Mouse (Mus musculus) hematopoietic stem cell, adult 5-6 weeks (primary cell): Measurements from ENCODE around the gene Gsdme. TPM values are rescaled to one million over a fixed set of nuclear protein-coding genes. Genes with fewer than 3 reads are reported as not detected.

ENCODE experiments used
- ATAC-seq, 2 experiments: fragments of 125-278 bp in 1 of 2; replicated peaks in 1 of 2; 2 replicates each; pipeline ENCODE4 v1.8.0; 2016 to 2017; ENCODE audit warnings: inconsistent platforms in 2 of 2, mild to moderate bottlenecking in 2 of 2, moderate number of reproducible peaks in 2 of 2, low read depth in 1 of 2, moderate TSS enrichment in 1 of 2; ENCODE audit not compliant: low FRiP score in 2 of 2, poor library complexity in 2 of 2, severe bottlenecking in 2 of 2, insufficient read depth in 1 of 2, low TSS enrichment in 1 of 2
- total RNA-seq: library from RNA; stranded (forward); fragments of 172-1452, 232-1000 nt; gene quantifications from 2 replicates; pipeline ENCODE4 v1.2.3, GENCODE M21; 2017

Gene Gsdme
- total RNA-seq, 1 experiment from 2014 or later: 10.1 TPM

- ATAC-seq: no peak
Measured at GRCm38 (mm10) chr6:50255356-50255755, 8.3 kb downstream of the Gsdme start.

GRCm38 (mm10) chr6:50254723-50255184 lies 8.9 kb downstream of the Gsdme start:
- ATAC-seq: peak; percentile 84 to 85

GRCm38 (mm10) chr6:50252690-50253089 lies 11.0 kb downstream of the Gsdme start:
- ATAC-seq: peak; percentile 85 to 92

- no peak for ATAC-seq
Measured at GRCm38 (mm10) chr6:50247791-50248190, 15.9 kb downstream of the Gsdme start.

GRCm38 (mm10) chr6:50247356-50247755 lies 16.3 kb downstream of the Gsdme start:
- peak; percentile 47 to 57; a peak in 2 of 4 replicates for ATAC-seq

GRCm38 (mm10) chr6:50244967-50245366 lies 18.7 kb downstream of the Gsdme start:
- ATAC-seq: peak; percentile 51 to 67; a peak in 2 of 4 replicates

- no peak for ATAC-seq
Measured at GRCm38 (mm10) chr6:50244126-50244525, 19.5 kb downstream of the Gsdme start.

- ATAC-seq: no peak
Measured at GRCm38 (mm10) chr6:50240437-50240836, 23.2 kb downstream of the Gsdme start.

- no peak for ATAC-seq
Measured at GRCm38 (mm10) chr6:50239902-50240301, 23.8 kb downstream of the Gsdme start.

- no peak for ATAC-seq
Measured at GRCm38 (mm10) chr6:50237963-50238362, 25.7 kb downstream of the Gsdme start.

GRCm38 (mm10) chr6:50232984-50233383 lies 30.7 kb downstream of the Gsdme start:
- no peak for ATAC-seq

GRCm38 (mm10) chr6:50231288-50231687 lies 32.4 kb downstream of the Gsdme start:
- no peak for ATAC-seq

- ATAC-seq: no peak
Measured at GRCm38 (mm10) chr6:50228180-50228579, 35.5 kb downstream of the Gsdme start.

- ATAC-seq: no peak
Measured at GRCm38 (mm10) chr6:50225232-50225631, 38.4 kb downstream of the Gsdme start.

GRCm38 (mm10) chr6:50223606-50224005 lies 40.1 kb downstream of the Gsdme start:
- ATAC-seq: no peak

- peak; percentile 39 to 44; a peak in 2 of 4 replicates for ATAC-seq
Measured at GRCm38 (mm10) chr6:50222986-50223385, 40.7 kb downstream of the Gsdme start.

- ATAC-seq: no peak
Measured at GRCm38 (mm10) chr6:50222351-50222750, 41.3 kb downstream of the Gsdme start.

GRCm38 (mm10) chr6:50220863-50221262 lies 42.8 kb downstream of the Gsdme start:
- ATAC-seq: no peak

- ATAC-seq: no peak
Measured at GRCm38 (mm10) chr6:50219066-50219465, 44.6 kb downstream of the Gsdme start.

- ATAC-seq: no peak
Measured at GRCm38 (mm10) chr6:50218628-50219027, 45.0 kb downstream of the Gsdme start.
